Mouse (Mus musculus): ENCODE data around the gene Swsap1. TPM values are rescaled to one million over a fixed set of nuclear protein-coding genes. Genes with fewer than 3 reads are reported as not detected.

Swsap1 gene
- 6.4 and 7.2 TPM in 2 replicates for total RNA-seq (2017)

GRCm38 (mm10) chr9:21955570-21956281 lies at the start of gene Swsap1:
TSS of gene Swsap1 (plus strand) at chr9:21955755.
- peak; percentile 93 to 94 for ATAC-seq (replicated peaks in 1 of 2; ENCODE audit: insufficient read depth in 1 of 2, low FRiP score in 2 of 2, low TSS enrichment in 1 of 2, low read depth in 1 of 2, poor library complexity in 2 of 2, severe bottlenecking in 2 of 2)

DNA sequence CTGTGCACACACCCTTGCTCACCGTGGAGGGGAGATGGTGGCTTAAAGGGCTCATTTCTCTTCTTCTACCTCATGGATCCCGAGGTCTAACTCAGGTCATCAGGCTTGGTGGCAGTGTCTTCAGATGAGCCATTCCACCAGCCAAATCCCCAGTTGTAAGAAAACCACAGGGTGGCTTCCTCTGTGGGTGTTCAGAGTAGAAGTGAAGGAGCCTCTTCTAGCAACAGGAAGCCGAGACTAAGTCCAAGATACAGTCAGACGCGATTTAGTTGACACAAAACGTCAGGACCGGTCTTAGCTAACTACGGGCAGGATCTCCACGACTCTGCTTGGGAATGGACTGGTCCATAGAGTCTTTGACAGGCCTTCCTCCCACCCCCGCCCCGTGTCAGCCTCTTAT lies 47.3 kb upstream of the Swsap1 start:
- ATAC-seq (replicated peaks in 1 of 2; ENCODE audit: insufficient read depth in 1 of 2, low FRiP score in 2 of 2, low TSS enrichment in 1 of 2, low read depth in 1 of 2, poor library complexity in 2 of 2, severe bottlenecking in 2 of 2) = peak; percentile 14 to 26; a peak in 1 of 4 replicates

- peak; percentile 35 to 92; a peak in 3 of 4 replicates for ATAC-seq (replicated peaks in 1 of 2; ENCODE audit: insufficient read depth in 1 of 2, low FRiP score in 2 of 2, low TSS enrichment in 1 of 2, low read depth in 1 of 2, poor library complexity in 2 of 2, severe bottlenecking in 2 of 2)
Measured at GRCm38 (mm10) chr9:21909474-21910223, 45.9 kb upstream of the Swsap1 start.

- ATAC-seq (replicated peaks in 1 of 2; ENCODE audit: insufficient read depth in 1 of 2, low FRiP score in 2 of 2, low TSS enrichment in 1 of 2, low read depth in 1 of 2, poor library complexity in 2 of 2, severe bottlenecking in 2 of 2) = no peak
Measured at GRCm38 (mm10) chr9:21916851-21917492, 38.6 kb upstream of the Swsap1 start.

- peak in 1 of 2 experiments; percentile 9; a peak in 1 of 4 replicates for ATAC-seq (replicated peaks in 1 of 2; ENCODE audit: insufficient read depth in 1 of 2, low FRiP score in 2 of 2, low TSS enrichment in 1 of 2, low read depth in 1 of 2, poor library complexity in 2 of 2, severe bottlenecking in 2 of 2)
Measured at GRCm38 (mm10) chr9:21917493-21918034, 38.0 kb upstream of the Swsap1 start.

DNA sequence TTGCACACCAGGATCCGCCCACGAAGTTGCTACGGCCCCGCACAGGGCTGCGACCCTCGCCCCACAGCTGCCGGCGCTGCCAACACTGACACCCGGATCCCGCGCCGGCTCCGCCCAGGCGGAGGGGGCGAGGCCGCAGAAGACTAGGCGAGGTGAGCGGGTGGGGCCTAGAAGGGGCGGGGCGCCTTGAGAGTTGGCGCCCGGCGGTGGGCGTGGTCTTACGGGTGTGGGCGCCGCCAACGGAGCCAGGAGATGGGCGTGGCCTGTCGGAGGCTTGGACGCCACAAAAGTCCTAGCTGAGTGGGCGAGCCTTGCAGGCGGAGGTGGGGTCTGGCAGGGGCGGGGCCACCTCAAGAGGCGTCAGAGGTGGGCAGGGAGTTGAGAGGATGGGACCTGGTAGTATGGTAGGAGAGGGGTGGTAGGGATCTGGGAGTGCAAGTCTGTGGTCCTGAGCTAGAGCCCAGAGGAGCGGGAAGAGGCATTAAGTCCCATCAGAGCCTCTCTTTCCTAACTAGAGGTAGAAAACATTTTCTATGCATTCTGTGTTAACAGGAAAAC lies 37.4 kb upstream of the Swsap1 start, which contains the start of gene Rab3d:
TSS of gene Rab3d (minus strand) at position 158 of the 558 bp plus-strand sequence.
- peak; percentile 92 to 96 for ATAC-seq (replicated peaks in 1 of 2; ENCODE audit: insufficient read depth in 1 of 2, low FRiP score in 2 of 2, low TSS enrichment in 1 of 2, low read depth in 1 of 2, poor library complexity in 2 of 2, severe bottlenecking in 2 of 2)

GRCm38 (mm10) chr9:21918692-21919384 lies 36.7 kb upstream of the Swsap1 start:
- ATAC-seq (replicated peaks in 1 of 2; ENCODE audit: insufficient read depth in 1 of 2, low FRiP score in 2 of 2, low TSS enrichment in 1 of 2, low read depth in 1 of 2, poor library complexity in 2 of 2, severe bottlenecking in 2 of 2) = no peak

DNA sequence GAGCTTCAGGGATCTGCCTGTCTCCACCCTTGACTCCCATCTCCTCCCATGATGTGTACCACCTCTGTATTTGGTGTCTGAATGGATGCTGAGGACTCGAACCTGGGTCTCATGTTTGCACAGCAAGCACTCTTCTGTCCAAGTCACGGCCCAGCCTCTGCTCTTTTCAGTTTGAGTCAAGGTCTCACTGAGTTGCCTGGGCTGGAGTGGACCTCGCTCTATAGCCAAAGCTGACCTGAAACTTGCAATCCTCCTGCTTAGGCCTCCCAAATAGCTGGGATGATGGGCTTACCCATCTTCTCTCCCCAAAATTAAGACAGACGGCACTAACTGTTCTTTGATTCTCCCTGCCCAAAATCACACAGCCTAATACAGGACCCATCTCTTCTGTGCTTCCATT lies 32.5 kb upstream of the Swsap1 start:
- ATAC-seq (replicated peaks in 1 of 2; ENCODE audit: insufficient read depth in 1 of 2, low FRiP score in 2 of 2, low TSS enrichment in 1 of 2, low read depth in 1 of 2, poor library complexity in 2 of 2, severe bottlenecking in 2 of 2) = no peak

GRCm38 (mm10) chr9:21923490-21924098 lies 32.0 kb upstream of the Swsap1 start:
- ATAC-seq (replicated peaks in 1 of 2; ENCODE audit: insufficient read depth in 1 of 2, low FRiP score in 2 of 2, low TSS enrichment in 1 of 2, low read depth in 1 of 2, poor library complexity in 2 of 2, severe bottlenecking in 2 of 2) = no peak

DNA sequence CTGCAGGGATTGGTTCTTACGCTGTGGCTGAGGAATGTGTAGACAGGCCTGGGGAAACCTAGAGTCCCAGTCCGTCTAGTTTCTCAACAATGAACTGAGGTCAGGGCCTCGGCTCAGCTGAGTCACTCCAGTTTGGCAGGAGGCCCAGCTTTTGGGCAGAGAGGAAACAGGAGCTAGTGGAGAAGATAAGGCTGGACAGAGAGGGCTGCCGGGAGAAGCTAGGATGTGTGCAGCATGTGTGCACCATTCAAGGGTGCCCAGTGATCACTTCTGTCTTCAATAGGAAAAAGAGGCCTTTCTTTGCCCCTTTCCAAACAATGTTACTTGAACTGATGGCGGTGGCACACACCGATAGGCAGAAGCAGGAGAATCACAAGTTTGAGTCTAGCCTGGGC lies 31.5 kb upstream of the Swsap1 start:
- peak; percentile 80 to 84 for ATAC-seq (replicated peaks in 1 of 2; ENCODE audit: insufficient read depth in 1 of 2, low FRiP score in 2 of 2, low TSS enrichment in 1 of 2, low read depth in 1 of 2, poor library complexity in 2 of 2, severe bottlenecking in 2 of 2)

DNA sequence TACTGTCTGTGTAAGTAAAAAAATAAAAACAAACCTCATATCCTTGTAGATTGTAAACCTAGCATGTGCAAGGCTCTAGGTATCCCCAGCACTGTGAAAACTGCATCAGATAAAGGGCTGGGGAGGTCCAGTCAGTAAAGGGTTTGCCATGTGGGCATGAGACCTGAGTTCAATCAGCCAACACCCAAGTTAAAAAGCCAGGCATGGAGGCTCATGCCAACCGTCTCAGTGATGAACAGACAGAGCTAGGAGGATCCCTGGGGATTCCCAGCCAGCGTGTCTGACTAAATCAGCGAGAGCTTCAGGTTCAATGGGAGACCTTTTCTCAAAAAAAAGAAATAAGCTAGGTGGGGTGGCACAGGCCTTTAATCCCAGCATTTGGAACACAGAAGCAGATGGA lies 30.5 kb upstream of the Swsap1 start:
- no peak for ATAC-seq (replicated peaks in 1 of 2; ENCODE audit: insufficient read depth in 1 of 2, low FRiP score in 2 of 2, low TSS enrichment in 1 of 2, low read depth in 1 of 2, poor library complexity in 2 of 2, severe bottlenecking in 2 of 2)

- no peak for ATAC-seq (replicated peaks in 1 of 2; ENCODE audit: insufficient read depth in 1 of 2, low FRiP score in 2 of 2, low TSS enrichment in 1 of 2, low read depth in 1 of 2, poor library complexity in 2 of 2, severe bottlenecking in 2 of 2)
Measured at GRCm38 (mm10) chr9:21925506-21925905, 30.0 kb upstream of the Swsap1 start.

DNA sequence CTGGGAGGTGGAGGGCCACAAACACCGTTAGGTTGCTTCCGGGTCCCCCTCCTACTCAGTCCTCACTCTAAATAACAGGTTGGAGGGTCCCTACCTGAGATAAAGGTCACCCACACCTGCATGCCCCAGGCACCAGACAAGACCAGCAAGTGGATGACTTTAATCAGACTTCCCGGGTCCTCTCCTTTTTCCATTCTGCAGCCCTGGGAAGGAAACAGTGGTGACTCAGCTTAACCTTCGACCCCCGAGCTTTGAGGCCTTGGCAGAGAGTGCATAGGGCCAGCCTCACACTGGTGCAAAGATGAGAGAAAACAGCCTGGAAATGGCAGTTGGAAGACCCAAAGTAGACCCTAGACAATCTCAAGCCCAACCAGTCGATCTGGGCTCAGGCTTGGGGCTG lies 29.4 kb upstream of the Swsap1 start:
- no peak for ATAC-seq (replicated peaks in 1 of 2; ENCODE audit: insufficient read depth in 1 of 2, low FRiP score in 2 of 2, low TSS enrichment in 1 of 2, low read depth in 1 of 2, poor library complexity in 2 of 2, severe bottlenecking in 2 of 2)

DNA sequence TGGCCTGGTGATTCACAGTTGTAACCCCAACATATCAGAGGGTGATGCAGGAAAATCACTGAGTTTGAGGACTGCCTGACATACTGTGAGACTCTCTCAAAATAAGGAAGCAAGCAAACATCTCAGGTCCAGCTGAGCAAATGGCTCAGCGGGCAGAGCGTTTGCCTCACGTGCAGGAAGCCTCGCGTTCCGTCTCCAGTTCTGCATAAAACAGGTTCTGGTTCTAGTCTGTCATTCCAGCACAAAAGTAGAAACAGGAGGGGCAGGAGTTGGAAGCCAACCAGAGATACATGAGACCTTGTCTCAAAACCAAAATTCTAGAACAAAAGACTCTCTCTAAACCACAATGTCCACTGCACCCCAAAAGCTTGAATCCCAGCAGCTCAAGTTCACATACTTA lies 28.8 kb upstream of the Swsap1 start:
- no peak for ATAC-seq (replicated peaks in 1 of 2; ENCODE audit: insufficient read depth in 1 of 2, low FRiP score in 2 of 2, low TSS enrichment in 1 of 2, low read depth in 1 of 2, poor library complexity in 2 of 2, severe bottlenecking in 2 of 2)

- ATAC-seq (replicated peaks in 1 of 2; ENCODE audit: insufficient read depth in 1 of 2, low FRiP score in 2 of 2, low TSS enrichment in 1 of 2, low read depth in 1 of 2, poor library complexity in 2 of 2, severe bottlenecking in 2 of 2) = peak; percentile 68 to 75
Measured at GRCm38 (mm10) chr9:21927208-21927753, 28.3 kb upstream of the Swsap1 start, which contains the start of the genes Ccdc159 and Tmem205. TSS of gene Ccdc159 (plus strand) at chr9:21927471. TSS of gene Tmem205 (minus strand) at chr9:21927556.

GRCm38 (mm10) chr9:21929208-21929607 lies 26.3 kb upstream of the Swsap1 start:
- ATAC-seq (replicated peaks in 1 of 2; ENCODE audit: insufficient read depth in 1 of 2, low FRiP score in 2 of 2, low TSS enrichment in 1 of 2, low read depth in 1 of 2, poor library complexity in 2 of 2, severe bottlenecking in 2 of 2) = no peak

Measured in hematopoietic stem cell, adult 5-6 weeks (primary cell).